Mouse (Mus musculus): ENCODE data around the gene Anks1b.

Anks1b gene

DNA sequence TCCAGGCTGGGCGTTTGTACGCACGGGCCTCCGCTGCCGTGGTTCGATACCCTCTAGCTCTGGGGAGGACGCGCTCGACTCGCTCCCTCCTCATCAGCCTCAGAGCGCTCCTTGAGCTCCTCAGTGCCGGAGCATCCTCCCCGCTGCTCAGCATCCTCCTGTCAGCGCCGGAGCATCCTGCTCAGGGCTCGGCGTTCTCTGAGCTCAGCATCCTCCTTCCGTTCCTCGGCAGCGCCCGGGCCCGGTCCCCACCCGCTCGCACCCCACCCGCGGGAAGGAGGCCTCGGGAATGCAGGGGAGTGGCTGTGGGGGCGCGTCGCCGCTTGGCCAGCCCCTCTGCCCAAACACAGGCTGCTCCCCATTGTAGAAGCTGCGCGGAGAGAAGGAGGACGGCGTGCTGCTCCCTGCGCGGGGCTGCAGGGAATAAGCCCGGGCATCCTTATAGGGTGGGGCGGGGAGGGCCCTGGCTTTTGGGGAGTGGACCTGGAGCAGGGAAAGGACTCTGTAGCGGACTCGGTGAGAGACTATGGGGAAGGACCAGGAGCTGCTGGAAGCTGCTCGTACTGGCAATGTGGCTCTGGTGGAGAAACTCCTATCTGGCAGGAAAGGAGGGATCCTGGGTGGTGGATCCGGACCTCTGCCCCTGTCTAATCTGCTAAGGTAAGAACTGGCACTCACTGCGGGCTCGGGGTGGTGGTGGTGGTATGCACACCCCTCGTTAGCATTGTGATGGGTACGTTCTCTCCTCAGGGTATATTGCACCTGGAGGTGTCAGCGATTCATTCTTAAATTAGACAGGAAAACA is at the start of gene Anks1b:
TSS of gene Anks1b (plus strand) at position 364 of the 805 bp plus-strand sequence.
- DNase-seq: no peak

DNA sequence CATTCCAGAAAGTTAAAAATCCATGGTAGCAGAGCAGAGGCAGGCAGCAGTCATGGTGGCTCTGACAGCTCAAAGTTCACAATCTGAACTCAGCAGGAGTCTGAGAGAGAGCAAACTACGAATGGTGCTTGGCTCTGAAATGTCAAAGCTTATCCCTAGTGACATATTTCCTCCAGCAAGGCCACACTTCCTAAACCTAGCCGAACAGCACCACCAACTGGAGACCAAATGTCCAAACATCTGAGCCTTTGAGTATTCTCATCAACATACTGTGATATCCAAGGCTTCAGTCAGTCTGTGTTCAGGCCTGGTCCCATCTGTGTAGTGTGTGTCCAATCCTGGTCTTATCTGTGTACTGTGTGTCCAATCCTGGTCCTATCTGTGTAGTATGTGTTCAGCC is 49.4 kb upstream of the Anks1b start:
- peak; percentile 50 for DNase-seq

DNA sequence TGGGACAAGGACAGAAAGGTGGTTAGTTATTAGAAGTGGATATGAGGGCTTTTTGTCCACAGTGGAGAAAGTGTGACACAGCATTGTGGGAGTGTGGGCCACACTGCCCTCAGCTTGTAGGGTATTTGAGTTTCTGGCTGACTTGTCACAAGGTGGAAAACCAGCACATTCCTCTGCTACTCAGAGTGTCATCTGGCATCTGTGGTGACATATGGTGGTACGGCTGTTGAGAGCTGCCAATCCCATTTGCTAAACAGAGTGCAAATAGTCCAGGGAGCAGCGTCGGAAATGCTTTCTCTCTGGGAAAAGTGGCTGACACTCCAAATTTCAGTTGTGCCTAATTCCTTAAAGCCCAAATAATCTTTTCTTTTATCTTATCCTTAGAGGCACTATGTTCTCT is 46.4 kb upstream of the Anks1b start:
- DNase-seq: no peak

DNA sequence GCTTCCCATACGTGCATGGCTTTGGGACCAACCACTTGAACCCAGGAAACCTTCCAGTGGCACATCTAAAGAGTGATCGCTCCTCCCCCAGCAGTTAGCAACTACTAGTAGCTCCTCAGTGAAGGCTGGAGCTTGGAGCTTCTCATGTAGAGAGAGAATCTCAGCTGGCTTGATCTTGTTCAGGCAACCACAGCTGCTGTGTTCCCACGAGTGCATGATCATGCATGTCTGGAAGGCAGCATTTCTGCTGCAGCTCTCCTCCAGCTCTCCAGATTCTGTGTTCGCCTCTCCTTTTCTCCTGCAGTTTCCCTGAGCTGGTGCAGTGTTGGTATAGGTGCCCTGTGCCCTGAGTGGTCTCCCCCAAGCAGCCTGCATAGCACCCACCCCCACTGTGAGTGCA is 41.0 kb upstream of the Anks1b start:
- no peak for DNase-seq

DNA sequence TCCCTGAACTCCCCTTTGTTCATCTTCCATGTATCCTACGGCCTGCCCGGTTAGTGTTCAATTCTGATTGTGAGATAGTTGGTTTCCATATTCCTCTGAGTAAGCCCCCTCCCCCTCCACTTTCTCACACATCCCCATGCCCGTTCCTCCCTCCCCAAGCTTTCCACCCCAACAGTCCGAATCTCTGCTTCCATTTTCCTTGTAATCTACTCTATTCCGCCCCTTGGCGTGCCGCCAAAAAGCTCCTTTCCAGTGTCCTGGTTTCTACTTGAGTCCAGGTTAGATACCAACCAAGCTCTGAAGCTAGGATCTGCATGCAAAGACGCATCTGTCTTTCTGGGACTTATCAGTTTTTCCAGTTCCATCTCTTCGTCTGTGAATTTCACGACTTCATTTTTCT is 40.1 kb upstream of the Anks1b start:
- DNase-seq: peak; percentile 18

DNA sequence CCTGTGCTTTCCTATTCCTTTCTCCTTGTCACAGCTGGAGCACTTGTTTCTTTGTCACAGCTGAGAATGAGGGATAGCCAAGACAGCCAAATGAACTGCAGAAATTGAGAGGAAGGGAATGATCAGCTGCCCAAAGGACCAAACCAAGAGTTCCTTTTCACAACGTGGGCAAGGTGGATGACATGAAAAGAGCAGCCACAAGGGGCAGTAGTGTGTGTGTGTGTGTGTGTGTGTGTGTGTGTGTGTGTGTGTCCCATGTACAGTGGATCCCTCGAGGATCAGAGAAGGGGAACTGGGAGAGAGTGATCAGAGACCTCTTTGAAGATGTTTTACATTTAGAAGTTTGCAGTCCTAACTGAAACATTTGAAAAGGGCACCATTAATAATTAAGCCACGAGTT is 35.8 kb upstream of the Anks1b start:
- no peak for DNase-seq

DNA sequence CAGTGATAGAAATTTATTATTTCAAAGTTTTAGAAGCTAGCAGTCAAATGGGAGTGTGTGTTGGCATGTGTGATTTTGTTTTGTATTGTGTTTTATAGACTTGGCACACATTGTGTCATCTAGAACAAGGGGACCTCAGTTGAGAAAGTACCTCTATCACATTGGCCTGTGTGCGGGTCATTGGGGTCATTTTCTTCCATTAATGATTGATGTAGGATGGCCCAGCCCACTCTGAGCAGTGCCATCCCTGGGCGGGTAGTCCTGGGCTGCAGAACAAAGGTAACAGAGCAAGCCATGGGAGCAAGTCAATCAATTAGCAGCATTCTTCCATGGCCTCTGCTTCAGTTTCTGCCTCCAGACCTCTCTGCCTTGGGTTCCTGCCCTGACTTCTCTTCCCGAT is 34.5 kb upstream of the Anks1b start:
- DNase-seq: peak; percentile 26

DNA sequence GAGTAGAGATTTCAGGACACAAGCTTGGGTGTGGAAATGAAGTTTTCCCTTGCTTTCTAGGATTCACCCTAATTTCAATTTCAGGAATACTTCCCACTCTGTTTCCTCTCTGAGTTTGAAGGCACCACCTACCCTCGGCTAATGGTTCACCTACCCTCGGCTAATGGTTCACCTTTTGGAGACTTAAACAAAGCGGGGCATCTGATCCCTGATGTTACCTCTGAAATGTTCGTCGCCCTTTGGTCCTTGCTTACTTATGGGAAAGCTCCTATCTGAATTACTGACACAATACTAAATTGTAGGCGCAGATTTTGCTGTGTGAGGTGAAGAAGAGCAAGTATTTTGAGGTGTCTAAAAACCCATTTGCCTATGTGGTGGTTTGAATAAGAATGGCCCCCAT is 22.4 kb upstream of the Anks1b start:
- peak; percentile 32 for DNase-seq

DNA sequence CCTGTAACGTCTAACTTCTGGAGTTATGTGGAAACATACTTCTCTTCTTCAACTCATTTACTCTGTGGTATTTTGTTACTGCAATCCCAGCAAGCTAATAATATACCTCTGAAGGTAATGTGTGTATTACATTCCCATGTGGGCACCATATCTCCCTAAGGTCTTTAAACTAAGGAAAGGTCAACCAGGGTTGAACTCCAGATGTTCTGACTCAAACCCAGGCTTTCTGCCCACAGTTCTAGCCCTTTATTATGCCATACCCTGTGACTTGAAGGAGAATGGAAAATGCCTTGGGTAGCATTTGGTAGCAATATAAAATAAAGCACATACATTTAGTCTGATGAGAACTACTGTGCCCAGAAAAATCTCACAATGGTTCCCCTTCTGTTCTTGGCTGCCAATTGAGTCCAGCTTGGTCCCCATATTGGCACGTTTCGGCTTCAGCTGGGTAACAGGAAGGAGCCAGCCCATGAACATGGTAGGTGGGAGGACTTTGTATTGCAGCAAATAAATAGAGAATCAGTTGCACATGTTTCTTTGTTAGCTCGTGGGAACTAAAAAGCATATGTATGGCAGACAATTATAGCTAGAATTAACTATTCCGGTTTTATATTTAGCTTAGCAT is 17.9 kb upstream of the Anks1b start:
- DNase-seq: no peak

DNA sequence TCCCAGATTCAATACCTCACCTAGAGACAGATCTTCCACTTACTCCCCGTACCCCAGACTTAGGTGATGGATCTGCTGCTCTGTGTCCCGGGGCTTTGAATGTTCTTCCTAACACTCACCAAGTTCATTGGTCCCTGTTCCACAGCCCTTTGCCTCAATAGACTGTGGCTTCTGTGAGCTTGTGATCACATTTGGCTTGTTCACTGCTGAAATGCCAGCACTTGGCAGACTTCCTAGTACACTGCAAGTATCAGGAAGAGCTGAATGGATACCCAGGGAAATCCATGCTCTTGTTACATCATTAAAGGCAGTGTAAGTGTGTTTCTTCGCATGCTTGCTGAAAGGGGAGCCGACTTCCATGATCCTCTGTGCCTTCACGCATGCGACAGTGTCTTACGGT is 17.0 kb upstream of the Anks1b start:
- no peak for DNase-seq

DNA sequence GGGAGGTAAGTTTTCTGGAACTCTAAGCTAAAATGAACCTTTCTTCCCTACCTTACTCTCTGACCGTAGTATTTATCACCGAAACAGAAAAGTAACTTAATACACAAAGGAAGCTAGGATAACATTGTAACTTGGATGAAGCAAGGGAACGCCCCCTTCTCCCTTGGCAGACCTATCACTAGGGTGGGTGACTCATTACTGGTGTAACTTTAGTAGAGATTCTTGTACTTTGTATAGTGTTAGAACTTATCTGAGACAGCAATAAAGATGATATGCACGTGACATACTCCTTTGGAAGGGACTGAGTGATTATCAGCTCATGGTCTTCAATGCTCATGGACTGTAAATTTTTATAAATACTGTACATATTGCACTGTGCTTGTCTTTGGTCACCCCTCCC is 5.1 kb upstream of the Anks1b start:
- no peak for DNase-seq

DNA sequence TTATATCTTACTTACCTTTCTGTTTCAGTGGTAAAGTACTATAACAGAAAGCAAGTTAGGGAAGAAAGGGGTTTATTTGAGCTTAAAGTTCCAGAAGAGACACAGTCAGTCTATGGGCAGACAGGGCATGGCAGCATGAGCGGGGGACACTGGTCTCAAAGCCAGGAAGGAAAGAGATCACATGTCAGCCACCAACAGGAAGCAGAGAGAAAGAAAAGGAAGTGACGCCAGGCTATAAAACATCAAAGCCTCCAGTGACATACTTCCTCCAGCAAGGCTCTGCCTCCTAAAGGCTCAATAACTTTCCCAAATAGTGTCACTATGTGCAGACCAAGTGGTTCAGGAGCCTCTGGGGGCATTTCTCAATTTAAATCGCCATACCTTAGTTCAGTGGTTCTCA is 4.5 kb upstream of the Anks1b start:
- DNase-seq: no peak

DNA sequence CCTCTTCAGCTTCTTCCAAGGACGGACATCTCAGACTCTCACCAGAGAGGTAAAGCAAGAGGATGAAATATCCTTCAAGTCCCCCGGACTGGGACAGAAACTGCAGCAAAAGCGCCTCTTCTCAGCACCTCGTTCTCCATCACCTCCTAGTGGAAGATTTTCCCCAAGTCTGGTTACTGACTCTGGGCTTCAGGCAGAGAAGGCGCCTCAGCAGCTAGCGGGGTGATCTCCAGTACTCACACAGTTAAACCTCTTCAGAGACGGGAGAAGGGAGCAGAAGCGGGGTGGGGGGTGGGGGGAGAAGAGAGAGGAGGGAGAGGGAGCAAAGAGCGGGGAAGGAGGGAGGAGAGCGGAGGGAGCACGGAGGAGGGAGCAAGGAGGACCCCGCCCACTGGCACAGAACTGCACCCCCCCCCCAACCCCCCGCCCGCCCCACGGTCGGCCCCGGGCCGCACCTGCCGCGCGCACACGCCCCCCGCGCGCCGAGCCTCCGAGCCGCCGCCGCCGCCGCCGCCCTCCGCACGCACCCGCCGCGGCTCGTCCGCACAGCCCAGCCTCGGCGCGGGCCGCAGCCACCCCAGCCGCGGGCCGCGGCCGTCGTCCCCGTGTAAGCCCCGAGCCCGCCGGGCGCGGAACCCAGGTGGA is 686 bp upstream of the Anks1b start:
- DNase-seq: no peak

DNA sequence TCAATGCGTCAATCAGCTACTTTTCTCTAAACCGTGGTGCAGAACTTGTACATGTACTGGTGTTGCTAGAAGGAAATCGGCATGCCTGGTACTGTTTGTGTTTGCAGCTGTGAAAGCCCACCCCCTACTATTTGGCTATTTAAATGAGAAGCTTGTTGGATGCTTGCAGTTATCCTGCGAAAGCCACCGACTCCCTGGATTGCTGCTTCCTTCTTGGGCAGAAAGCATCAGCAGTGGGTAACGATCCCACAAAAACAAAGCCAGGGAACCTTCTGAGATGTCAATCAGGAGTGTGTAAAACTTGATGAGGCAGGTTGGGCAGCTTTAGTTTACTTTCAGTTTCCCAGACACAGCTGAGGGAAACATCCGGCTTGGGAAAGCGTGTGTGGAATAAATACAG is 727 bp downstream of the Anks1b start:
- DNase-seq: no peak

DNA sequence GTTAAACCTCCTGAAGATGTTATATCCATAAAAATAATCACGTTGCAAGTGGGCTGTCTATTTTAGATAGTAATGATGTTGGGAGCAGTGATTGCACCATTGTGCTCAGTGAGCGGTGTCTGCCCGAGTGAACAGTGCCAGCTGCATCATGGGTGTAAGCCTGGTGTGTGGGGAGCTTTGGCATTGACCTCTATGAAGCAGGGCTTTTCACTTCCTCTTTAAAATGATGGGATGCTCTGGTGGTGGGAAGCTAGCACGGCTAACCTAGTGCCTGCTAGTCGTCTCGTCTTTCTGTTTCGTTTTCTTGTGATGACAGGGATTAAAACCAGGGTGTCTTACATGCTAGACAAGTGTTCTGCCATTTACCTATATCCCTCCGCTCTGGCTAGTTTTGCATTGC is 10.3 kb downstream of the Anks1b start:
- DNase-seq: no peak

DNA sequence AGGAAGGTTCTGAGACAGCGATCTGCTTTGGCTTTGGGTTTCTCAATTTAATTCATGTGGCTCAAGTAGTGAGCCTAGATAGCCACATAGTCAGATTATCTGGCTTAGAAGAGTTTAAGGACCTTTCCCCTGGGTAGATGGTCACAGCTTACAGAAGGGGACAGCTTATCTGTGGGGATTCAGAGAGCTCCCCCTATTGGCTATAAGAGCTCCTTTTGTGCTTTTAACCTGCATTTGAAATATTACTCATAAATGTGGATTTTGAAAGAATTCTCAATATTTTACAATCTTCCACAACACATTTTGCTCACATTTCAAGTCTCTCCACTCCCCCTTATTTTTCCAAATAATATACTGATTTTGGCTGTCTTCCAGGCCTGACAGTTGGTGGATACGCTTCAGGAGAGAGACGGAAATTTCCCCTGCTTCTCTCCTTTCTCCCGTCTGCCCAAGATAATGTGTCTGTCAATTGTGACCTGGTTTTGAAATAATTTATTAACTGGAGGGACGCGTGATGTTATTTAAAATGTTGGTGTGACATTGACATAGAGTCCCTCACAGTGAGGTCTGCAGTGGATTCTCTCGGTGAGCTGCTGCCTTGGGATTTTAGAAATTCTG is 29.5 kb downstream of the Anks1b start:
- DNase-seq: no peak

DNA sequence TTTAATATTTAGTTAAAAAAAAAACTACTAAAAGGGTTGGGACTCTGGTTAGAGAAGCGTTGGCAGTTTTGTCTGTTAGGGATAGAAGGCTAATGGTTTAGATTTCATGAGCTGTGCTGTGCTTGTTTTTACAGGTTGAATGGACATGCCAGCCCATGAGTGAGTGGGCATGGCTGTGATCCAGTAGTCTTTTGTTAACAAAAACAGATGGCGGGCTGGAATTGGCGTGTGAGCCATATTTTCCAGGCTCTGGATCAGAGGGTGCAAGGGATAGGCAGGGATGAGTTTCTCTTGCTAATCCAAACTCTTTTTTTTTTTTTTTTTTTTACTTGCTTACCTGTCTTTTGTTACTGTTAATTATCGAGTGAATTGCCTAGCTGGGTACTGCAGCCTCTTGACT is 38.6 kb downstream of the Anks1b start:
- no peak for DNase-seq

DNA sequence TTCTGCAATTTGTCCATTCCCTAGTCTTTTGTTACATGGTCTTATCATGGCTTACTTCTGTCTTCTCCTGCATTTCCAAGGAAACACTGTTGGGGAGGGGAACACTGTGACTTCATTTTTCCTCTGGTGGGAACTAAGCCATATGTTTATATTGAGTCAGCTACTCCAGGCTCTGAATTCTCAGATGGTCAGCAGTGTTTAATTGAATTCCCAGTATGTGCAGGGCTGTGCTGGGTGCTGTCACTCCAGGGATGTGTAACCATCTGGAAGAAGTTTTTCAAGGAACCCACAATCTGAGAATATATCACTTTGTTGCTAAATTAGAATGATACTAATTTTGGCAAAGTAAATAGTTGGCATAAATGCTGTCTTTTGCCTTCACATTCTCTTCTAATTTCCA is 39.9 kb downstream of the Anks1b start:
- DNase-seq: no peak

DNA sequence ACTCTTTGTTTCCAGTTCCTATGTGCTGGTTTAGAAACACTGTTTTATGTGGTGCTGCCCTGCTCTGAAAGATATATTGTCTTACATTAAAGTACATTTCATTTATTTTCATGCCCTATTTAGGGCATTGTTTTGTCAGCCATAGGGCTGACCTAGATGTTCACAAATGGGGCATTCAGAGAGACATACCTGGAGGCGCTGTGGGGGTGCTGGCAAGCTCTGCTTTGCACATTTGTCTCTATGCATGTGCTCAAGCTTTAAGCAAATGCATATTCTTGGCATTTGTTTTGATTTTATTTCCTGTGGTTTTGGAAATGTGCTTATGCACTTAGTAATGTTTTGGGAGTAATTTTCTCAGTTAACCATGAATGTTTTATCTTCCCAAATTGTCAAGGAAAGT is 43.8 kb downstream of the Anks1b start:
- DNase-seq: no peak

DNA sequence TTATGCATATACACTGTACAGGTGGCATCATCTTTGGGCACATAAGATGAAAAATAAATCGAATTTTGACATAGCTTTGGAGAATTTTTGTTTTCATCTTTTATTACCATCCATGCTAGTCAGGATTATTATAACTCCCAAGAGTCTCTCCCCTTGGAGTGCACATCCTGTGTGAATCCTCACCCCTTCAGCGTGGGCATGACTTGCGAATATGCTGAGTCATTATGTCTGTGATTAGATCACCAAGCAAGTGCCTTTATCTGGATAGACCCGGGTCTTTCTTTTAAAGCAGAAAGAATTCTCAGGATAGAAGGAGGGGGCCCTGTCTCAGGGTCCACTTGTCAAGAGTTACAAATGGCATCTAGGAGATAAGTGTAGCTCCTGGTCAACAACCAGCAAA is 48.7 kb downstream of the Anks1b start:
- no peak for DNase-seq

DNA sequence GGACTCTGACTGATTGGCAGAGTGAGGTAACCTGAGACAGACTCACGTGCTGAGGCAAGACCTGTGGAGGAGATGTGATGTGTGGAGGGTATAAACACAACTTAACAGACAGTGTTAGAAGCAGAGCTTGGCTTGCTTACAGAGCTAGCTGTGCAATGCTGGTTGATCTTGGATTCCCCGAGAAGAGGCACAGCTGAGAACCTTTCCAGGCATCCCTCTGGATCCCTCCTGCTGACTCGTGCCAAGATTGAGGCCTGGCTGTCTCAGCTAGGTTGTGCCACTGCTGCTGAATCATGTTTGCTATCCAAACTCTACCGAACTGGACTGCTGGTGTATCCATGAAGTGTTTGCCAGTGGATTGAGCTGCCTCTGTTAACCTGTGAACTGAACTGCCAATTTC is 68.9 kb downstream of the Anks1b start:
- no peak for DNase-seq

DNA sequence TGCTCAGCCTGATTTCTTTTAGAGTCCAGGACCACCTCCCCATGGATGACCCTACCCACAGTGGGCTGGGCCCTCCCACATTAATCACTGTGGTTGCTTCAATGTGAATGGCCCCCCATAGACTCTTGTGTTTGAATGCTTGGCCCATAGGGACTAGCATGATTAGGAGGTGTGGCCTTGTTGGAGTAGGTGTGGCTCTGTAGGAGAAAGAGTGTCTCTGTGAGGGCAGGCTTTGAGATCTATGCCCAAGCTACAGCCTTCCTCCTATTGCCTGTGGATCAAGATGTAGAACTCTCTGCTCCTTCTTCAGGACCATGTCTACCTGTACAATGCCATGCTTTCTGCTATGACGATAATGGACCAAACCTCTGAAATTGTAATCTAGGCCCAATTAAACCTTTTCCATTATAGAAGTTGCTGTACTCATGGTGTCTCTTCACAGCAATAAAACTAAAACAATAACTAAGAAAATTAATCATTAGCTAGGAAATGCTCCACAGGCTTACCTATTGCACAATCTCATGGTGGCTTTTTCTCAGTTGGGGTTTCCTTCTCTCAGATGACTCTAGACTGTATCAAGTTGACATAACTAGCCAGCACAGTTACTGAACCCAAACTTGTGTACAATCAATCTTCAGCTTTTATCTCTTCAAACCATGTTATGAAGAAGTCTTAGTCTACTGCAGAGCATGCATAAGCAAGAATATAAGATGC is 73.5 kb downstream of the Anks1b start:
- DNase-seq: no peak

DNA sequence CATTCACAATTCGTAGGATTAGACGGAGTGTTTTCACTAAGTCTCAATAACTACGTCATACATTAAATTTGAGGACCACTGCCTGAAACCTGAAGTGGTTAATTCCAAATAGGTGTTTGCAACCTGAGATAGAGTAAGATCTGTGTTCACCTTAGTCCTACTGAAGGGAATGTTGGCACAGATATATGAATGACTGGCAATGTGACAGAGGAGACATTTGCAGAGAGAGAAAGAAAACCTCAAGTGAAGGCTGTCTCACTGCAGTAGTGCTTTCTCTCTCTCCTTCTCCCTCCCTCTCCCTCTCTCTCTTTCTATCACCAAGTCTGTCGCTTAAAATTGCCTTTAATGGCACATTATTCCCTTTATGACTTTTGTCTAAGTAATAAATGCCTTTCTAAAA is 101.1 kb downstream of the Anks1b start:
- DNase-seq: no peak

All from kidney, adult 11 months (tissue).